Mouse (Mus musculus): ENCODE data around the gene Calr.

- TF ChIP-seq CTCF (IDR thresholded peaks at IDR 0.05; ENCODE audit: borderline replicate concordance, insufficient read depth, low read depth, low read length) (no peak), POLR2A (IDR thresholded peaks at IDR 0.05; ENCODE audit: borderline replicate concordance, insufficient read depth, low read length) (peak; percentile 51; the same call in 1 of the 2 replicates)
Measured at GRCm38 (mm10) chr8:84893709-84894134, 47.0 kb upstream of the Calr start, which contains the start of gene Gcdh.

All from cerebellum, adult 2 months (tissue).